ENCODE assay signal across 19 mouse cellular contexts in genomic region chr12:26937836-26938235, GRCm38 (mm10).
DNase-seq lines count a peak whose midpoint lies in the region; ATAC-seq lines count a peak whose summit lies in the region.
"Had no signal": no experiment of that assay in that cellular context is flagged by ENCODE, and none has a peak within 500 bp of the region (broad histone marks: within the 10 kb centered on the region; RNA-seq: fewer than 3 reads in every experiment).

No protein-coding gene starts in this region.

- H3K4me3 ChIP-seq in midbrain, embryonic 10.5 days = no peak overlapping the region
- no peak overlapping the region for H3K4me3 ChIP-seq in midbrain, embryonic 11.5 days (ENCODE audit: low read depth, low read length)
- no peak overlapping the region for H3K4me3 ChIP-seq in forebrain, embryonic 13.5 days
- no peak overlapping the region for H3K4me3 ChIP-seq in midbrain, embryonic 15.5 days
- H3K4me3 ChIP-seq in intestine, embryonic 15.5 days (replicated peaks) = no peak overlapping the region
- H3K4me3 ChIP-seq: embryonic facial prominence, embryonic 13.5 days; gastrocnemius, adult 2 months; heart, embryonic 12.5 days; kidney, embryonic 15.5 days; liver, embryonic 12.5 days; lung, embryonic 15.5 days; myocyte had no signal

- H3K9me3 ChIP-seq in midbrain, embryonic 10.5 days (replicated peaks) = no peaks in the 10 kb centered on the region; the same call in 1 of the 2 replicates
- H3K9me3 ChIP-seq in midbrain, embryonic 11.5 days (ENCODE audit: control insufficient read depth, low read length) = no peaks in the 10 kb centered on the region
- 0 out of 2 replicates have a peak, but pooled peaks cover 5% of the 10 kb centered on the region for H3K9me3 ChIP-seq in forebrain, embryonic 13.5 days (replicated peaks)
- no peaks in the 10 kb centered on the region for H3K9me3 ChIP-seq in midbrain, embryonic 15.5 days
- H3K9me3 ChIP-seq in intestine, embryonic 15.5 days = no peaks in the 10 kb centered on the region
- H3K9me3 ChIP-seq: embryonic facial prominence, embryonic 13.5 days; kidney, embryonic 15.5 days; liver, embryonic 12.5 days; lung, embryonic 15.5 days had no signal

- H3K27ac ChIP-seq in midbrain, embryonic 10.5 days (replicated peaks) = peak overlapping the region; percentile 64
- H3K27ac ChIP-seq in midbrain, embryonic 11.5 days (ENCODE audit: low read depth, low read length) = no peak overlapping the region
- peak overlapping the region; percentile 85 for H3K27ac ChIP-seq in forebrain, embryonic 13.5 days
- peak overlapping the region; percentile 77; the same call in 1 of the 2 replicates for H3K27ac ChIP-seq in midbrain, embryonic 15.5 days
- H3K27ac ChIP-seq in intestine, embryonic 15.5 days = no peak overlapping the region
- H3K27ac ChIP-seq: embryonic facial prominence, embryonic 13.5 days; gastrocnemius, adult 2 months; kidney, embryonic 15.5 days; liver, embryonic 12.5 days; lung, embryonic 15.5 days had no signal

- DNase-seq in cerebellum, adult 11-12 months = peak; percentile 28
- DNase-seq in cerebellum, adult 9-10 months = no peak
- DNase-seq in midbrain, embryonic 10.5 days (ENCODE audit: low spot score) = no peak
- no peak for DNase-seq in midbrain, embryonic 11.5 days (ENCODE audit: low spot score, missing footprints)
- no peak for DNase-seq in spleen, postnatal 36 days (ENCODE audit: low spot score in 2 of 2)
- DNase-seq: adrenal gland, postnatal 10 days; gastrocnemius, adult 2 months; right cerebral cortex, adult 18-20 months; thymus, adult 2 months had no signal

- H3K27me3 ChIP-seq in midbrain, embryonic 10.5 days (ENCODE audit: low read depth, poor library complexity, severe bottlenecking) = no peaks in the 10 kb centered on the region
- H3K27me3 ChIP-seq in midbrain, embryonic 11.5 days (ENCODE audit: control insufficient read depth, insufficient read depth, low read length) = no peaks in the 10 kb centered on the region
- H3K27me3 ChIP-seq in forebrain, embryonic 13.5 days = no peaks in the 10 kb centered on the region
- H3K27me3 ChIP-seq in midbrain, embryonic 15.5 days (replicated peaks) = no peaks in the 10 kb centered on the region
- no peaks in the 10 kb centered on the region for H3K27me3 ChIP-seq in intestine, embryonic 15.5 days (replicated peaks)
- H3K27me3 ChIP-seq: CH12.LX; embryonic facial prominence, embryonic 13.5 days; heart, embryonic 12.5 days; kidney, embryonic 15.5 days; liver, embryonic 12.5 days; lung, embryonic 15.5 days had no signal

- no peak overlapping the region for H3K4me2 ChIP-seq in midbrain, embryonic 11.5 days
- no peak overlapping the region for H3K4me2 ChIP-seq in forebrain, embryonic 13.5 days
- no peak overlapping the region for H3K4me2 ChIP-seq in midbrain, embryonic 15.5 days
- H3K4me2 ChIP-seq in intestine, embryonic 15.5 days (replicated peaks) = no peak overlapping the region
- H3K4me2 ChIP-seq: embryonic facial prominence, embryonic 13.5 days; heart, embryonic 12.5 days; kidney, embryonic 15.5 days; liver, embryonic 12.5 days; lung, embryonic 15.5 days had no signal

- no peak for ATAC-seq in midbrain, embryonic 11.5 days (ENCODE audit: low FRiP score)
- no peak for ATAC-seq in forebrain, embryonic 13.5 days
- ATAC-seq in midbrain, embryonic 15.5 days (replicated peaks) = no peak
- ATAC-seq in intestine, embryonic 15.5 days = no peak
- ATAC-seq: liver, embryonic 12.5 days had no signal

- 86% methylated on average over 3 of the region's 3 CpGs for WGBS in midbrain, embryonic 10.5 days
- WGBS in midbrain, embryonic 11.5 days = 74% methylated on average over 3 of the region's 3 CpGs
- WGBS in forebrain, embryonic 13.5 days = 64% methylated on average over 3 of the region's 3 CpGs
- 58% methylated on average over 3 of the region's 3 CpGs for WGBS in midbrain, embryonic 15.5 days
- WGBS in intestine, embryonic 15.5 days = 70% methylated on average over 3 of the region's 3 CpGs

- peaks cover 21% of the 10 kb centered on the region for H3K4me1 ChIP-seq in midbrain, embryonic 10.5 days
- H3K4me1 ChIP-seq in midbrain, embryonic 11.5 days (ENCODE audit: control insufficient read depth, insufficient read depth, low read length) = peaks cover 7% of the 10 kb centered on the region; the same call in 1 of the 2 replicates
- H3K4me1 ChIP-seq in forebrain, embryonic 13.5 days = peaks cover 25% of the 10 kb centered on the region
- peaks cover 19% of the 10 kb centered on the region for H3K4me1 ChIP-seq in midbrain, embryonic 15.5 days
- H3K4me1 ChIP-seq in intestine, embryonic 15.5 days (replicated peaks) = no peaks in the 10 kb centered on the region
- H3K4me1 ChIP-seq: kidney, embryonic 15.5 days; liver, embryonic 12.5 days; lung, embryonic 15.5 days had no signal

- no peak overlapping the region for H3K9ac ChIP-seq in midbrain, embryonic 11.5 days (ENCODE audit: low read length)
- H3K9ac ChIP-seq in forebrain, embryonic 13.5 days = no peak overlapping the region
- no peak overlapping the region for H3K9ac ChIP-seq in midbrain, embryonic 15.5 days
- H3K9ac ChIP-seq in intestine, embryonic 15.5 days = no peak overlapping the region
- H3K9ac ChIP-seq: embryonic facial prominence, embryonic 13.5 days; heart, embryonic 12.5 days; kidney, embryonic 15.5 days; liver, embryonic 12.5 days; lung, embryonic 15.5 days had no signal

- no peaks in the 10 kb centered on the region for H3K36me3 ChIP-seq in midbrain, embryonic 10.5 days
- no peaks in the 10 kb centered on the region for H3K36me3 ChIP-seq in midbrain, embryonic 11.5 days (ENCODE audit: control insufficient read depth, insufficient read depth, low read length)
- no peaks in the 10 kb centered on the region for H3K36me3 ChIP-seq in forebrain, embryonic 13.5 days (ENCODE audit: poor library complexity, severe bottlenecking)
- H3K36me3 ChIP-seq in midbrain, embryonic 15.5 days (replicated peaks) = no peaks in the 10 kb centered on the region
- no peaks in the 10 kb centered on the region for H3K36me3 ChIP-seq in intestine, embryonic 15.5 days
- H3K36me3 ChIP-seq: embryonic facial prominence, embryonic 13.5 days; heart, embryonic 12.5 days; kidney, embryonic 15.5 days; liver, embryonic 12.5 days; lung, embryonic 15.5 days had no signal

Comparison
In these comparisons a context has a peak if more than half of its experiments do, and no peak if none do; other contexts are left out.
1. H3K27ac ChIP-seq: peak in midbrain, embryonic 10.5 days (single experiment), forebrain, embryonic 13.5 days (single experiment) and midbrain, embryonic 15.5 days (single experiment); none in midbrain, embryonic 11.5 days (single experiment) and intestine, embryonic 15.5 days (single experiment).